Mouse (Mus musculus) kidney, adult 2 months (tissue): Measurements from ENCODE around the gene Hba-a1.
"Not testable (repeated sequence)": the region's sequence is repeated elsewhere in the genome, so short reads cannot be mapped to it uniquely, and the experiment has no call there.

ENCODE experiments used
- CTCF ChIP-seq: fragments of 200-500 bp; conservative IDR thresholded peaks from 2 replicates; pipeline ENCODE4 v1.5.1; 2011; ENCODE audit warnings: low read depth, mild to moderate bottlenecking, control low read depth, low read length, moderate library complexity, mixed read lengths; ENCODE audit not compliant: insufficient read depth, insufficient read length
- POLR2A ChIP-seq: fragments of 200-500 bp; IDR thresholded peaks from one replicate; pipeline ENCODE4 v1.6.1; 2011; ENCODE audit warnings: low read depth, low read length, control low read depth

DNA sequence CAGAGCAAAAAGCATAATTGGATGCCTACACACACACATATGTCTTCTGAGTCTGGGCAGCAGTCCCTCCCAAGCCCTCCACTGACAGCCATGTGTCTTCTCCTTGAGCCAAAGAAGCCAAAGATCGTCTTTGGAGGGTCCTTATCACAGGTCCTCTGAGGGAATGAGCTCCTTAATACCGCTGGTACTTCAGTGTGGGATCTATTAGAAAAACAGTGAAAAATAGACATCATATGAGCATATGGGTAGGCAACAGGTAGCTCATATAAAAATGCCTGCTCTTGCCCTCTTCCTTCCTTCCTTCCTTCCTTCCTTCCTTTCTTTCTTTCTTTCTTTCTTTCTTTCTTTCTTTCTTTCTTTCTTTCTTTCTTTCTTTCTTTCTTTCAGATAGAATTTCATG is 1.3 kb downstream of the Hba-a1 start:
- TF ChIP-seq POLR2A, CTCF: not testable (repeated sequence)
